Comparison of ENCODE assay signal across 12 mouse cellular contexts in the genomic region with DNA sequence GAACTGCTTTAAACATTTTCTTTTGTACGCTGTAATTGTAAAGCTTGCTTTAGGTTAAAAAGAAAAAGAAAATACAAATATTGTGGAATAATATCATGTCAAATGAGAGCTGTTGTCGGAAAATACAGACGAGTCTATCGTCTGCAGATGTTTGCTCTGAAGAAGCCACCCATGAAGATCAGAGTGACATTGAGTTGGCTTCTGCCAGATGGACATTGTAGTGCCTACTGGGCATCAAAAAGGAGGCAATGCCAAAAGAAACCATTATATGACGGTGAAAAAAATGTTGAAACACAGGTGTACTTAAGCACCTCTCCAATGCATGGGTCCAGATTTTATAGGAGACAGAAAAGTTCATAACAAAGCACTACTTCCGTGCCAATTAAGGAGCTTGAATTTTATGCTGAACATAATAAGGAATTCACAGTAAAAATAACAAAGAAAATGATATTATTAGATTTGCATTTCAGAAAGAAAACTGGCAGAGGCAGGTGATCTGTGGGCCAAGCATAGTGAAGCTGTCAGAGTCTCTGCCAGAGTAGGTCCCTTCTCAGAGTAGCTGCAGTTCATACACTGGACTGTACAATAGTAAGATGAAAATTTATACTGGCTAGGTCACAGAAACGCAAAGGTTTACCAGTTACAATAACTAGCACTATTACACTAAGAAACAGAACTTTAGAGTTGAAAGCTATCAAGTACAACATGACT.
DNase-seq lines count a peak whose midpoint lies in the region.
"Had no signal": no experiment of that assay in that cellular context is flagged by ENCODE, and none has a peak within 500 bp of the region (broad histone marks: within the 10 kb centered on the region; RNA-seq: fewer than 3 reads in every experiment).

No protein-coding gene starts in this region.

- peak; percentile 19 to 24 for DNase-seq in cerebellum, postnatal 14 days
- no peak for DNase-seq in cerebellum, postnatal 36 days
- peak; percentile 39 for DNase-seq in left cerebral cortex, postnatal 4 days
- no peak for DNase-seq in left cerebral cortex, adult 9 months (ENCODE audit: low spot score in 2 of 2)
- DNase-seq: adrenal gland, adult 2 months; adrenal gland, postnatal 10 days; adrenal gland, postnatal 25 days; cerebellum, adult 11 months; cerebellum, adult 18-20 months; cerebellum, adult 8-10 months; cerebellum, postnatal 25 days; embryo, embryonic 11 days had no signal

- intact Hi-C loops in left cerebral cortex, postnatal 4 days (cut with DNase I): no loop called here

Comparison
In these comparisons a context has a peak if more than half of its experiments do, and no peak if none do; other contexts are left out.
1. DNase-seq: peak in cerebellum, postnatal 14 days (2 of 2) and left cerebral cortex, postnatal 4 days (single experiment); none in cerebellum, postnatal 36 days (0 of 2) and left cerebral cortex, adult 9 months (0 of 2).